Mouse (Mus musculus) stomach, postnatal 0 days (tissue): ENCODE data around the gene Apol7a. TPM values are rescaled to one million over a fixed set of nuclear protein-coding genes. Genes with fewer than 3 reads are reported as not detected.
A peak's percentile ranks its signal among the peaks of the same experiment; 100 is the strongest.
"Not testable (repeated sequence)": the region's sequence is repeated elsewhere in the genome, so short reads cannot be mapped to it uniquely, and the experiment has no call there.

ENCODE experiments used
- ATAC-seq: fragments of 200-750 bp; cut with Nextera tagmentation; 2 replicates; pipeline ENCODE4 v1.8.0; 2017; ENCODE audit not compliant: low FRiP score, low TSS enrichment
- DNase-seq: peaks from one replicate; pipeline ENCODE4 v3.0.0-alpha.2; 2016; ENCODE audit warnings: low spot score
- H3K27ac ChIP-seq: fragments of 300-500 bp; sonication (generic); replicated peaks from 2 replicates; pipeline ENCODE4 v1.5.1; 2014; ENCODE audit warnings: mild to moderate bottlenecking, control low read depth
- H3K27me3 ChIP-seq: fragments of 300-500 bp; sonication (generic); 2 replicates; pipeline ENCODE4 v1.6.1; 2014; ENCODE audit warnings: low read length; ENCODE audit not compliant: control insufficient read depth, insufficient read depth
- H3K36me3 ChIP-seq: fragments of 300-500 bp; sonication (generic); 2 replicates; pipeline ENCODE4 v1.6.1; 2014; ENCODE audit warnings: low read length, mixed read lengths; ENCODE audit not compliant: control insufficient read depth, insufficient read depth
- H3K4me1 ChIP-seq: fragments of 300-500 bp; sonication (generic); replicated peaks from 2 replicates; pipeline ENCODE4 v1.6.1; 2014; ENCODE audit warnings: antibody characterized with exemption; ENCODE audit not compliant: control insufficient read depth, insufficient read depth
- H3K4me2 ChIP-seq: fragments of 300-500 bp; sonication (generic); replicated peaks from 2 replicates; pipeline ENCODE4 v1.6.1; 2014; ENCODE audit warnings: low read depth, mild to moderate bottlenecking, control low read depth, moderate library complexity
- H3K4me3 ChIP-seq: fragments of 300-500 bp; sonication (generic); 2 replicates; pipeline ENCODE4 v1.5.1; 2014; ENCODE audit warnings: low read depth, low read length, control low read depth
- H3K9ac ChIP-seq: fragments of 300-500 bp; sonication (generic); 2 replicates; pipeline ENCODE4 v1.6.1; 2014; ENCODE audit warnings: mild to moderate bottlenecking, low read length, control low read depth, mixed read lengths
- H3K9me3 ChIP-seq: fragments of 300-500 bp; sonication (generic); 2 replicates; pipeline ENCODE4 v1.6.1; 2016; ENCODE audit warnings: low read length; ENCODE audit not compliant: control insufficient read depth
- CTCF ChIP-seq: IDR thresholded peaks from 2 replicates; pipeline ENCODE4 v1.5.1; 2016; ENCODE audit warnings: antibody characterized with exemption, low read depth, mild to moderate bottlenecking, moderate library complexity
- WGBS: fragments of 180-500 bp; shearing (Covaris S2); extraction: QIAGEN DNeasy Blood & Tissue Kit; methylation state at CpG from one replicate; pipeline ENCODE4 v1.1.7; 2014; 5-methylcytosine and 5-hydroxymethylcytosine counted together
- polyA plus RNA-seq: library from polyadenylated mRNA; unstranded; fragments of >200 nt; fragmentation: Nextera tagmentation; extraction: Ambion mirVana; gene quantifications from 2 replicates; pipeline ENCODE4 v1.2.1, GENCODE M21; 2015

Apol7a gene
- 12.7 and 14.5 TPM in 2 replicates for polyA plus RNA-seq

GRCm38 (mm10) chr15:77399027-77399426 lies at the start of gene Apol7a:
Apol7a (minus strand) TSS chr15:77399110.
- peak; percentile 80 for DNase-seq
- not testable (repeated sequence) for H3K4me3 ChIP-seq, H3K36me3 ChIP-seq, H3K9ac ChIP-seq, H3K9me3 ChIP-seq, H3K27me3 ChIP-seq, H3K4me1 ChIP-seq
- ATAC-seq, result peak; percentile 82
- 45% methylated on average over 9 of the region's 9 CpGs for WGBS
- 0 out of 2 replicates have a peak within 1 kb of the TSS, but pooled peaks have one; percentile 11 for H3K4me2 ChIP-seq
- TF ChIP-seq CTCF, result peak; percentile 79
- H3K27ac ChIP-seq, result peak within 1 kb of the TSS; percentile 63

- not testable (repeated sequence) for H3K4me3 ChIP-seq
- 90% methylated on average over 2 of the region's 2 CpGs for WGBS
Measured at GRCm38 (mm10) chr15:77447392-77447791, 48.5 kb upstream of the Apol7a start, which contains the start of gene Apol7b. Apol7b (minus strand) TSS chr15:77447492.

GRCm38 (mm10) chr15:77445668-77446067 lies 46.8 kb upstream of the Apol7a start:
- not testable (repeated sequence) for H3K9me3 ChIP-seq, H3K4me2 ChIP-seq, ATAC-seq, H3K4me3 ChIP-seq, H3K4me1 ChIP-seq, H3K36me3 ChIP-seq, H3K27ac ChIP-seq, DNase-seq, H3K9ac ChIP-seq, H3K27me3 ChIP-seq
- 83% methylated on average over 1 of the region's 1 CpGs for WGBS

More at GRCm38 (mm10) chr15:77447392-77447791, 48.5 kb upstream of the Apol7a start, which contains the start of gene Apol7b:
- not testable (repeated sequence) for DNase-seq, H3K4me2 ChIP-seq, H3K9ac ChIP-seq, H3K9me3 ChIP-seq, H3K27me3 ChIP-seq, H3K4me1 ChIP-seq, H3K27ac ChIP-seq, ATAC-seq, H3K36me3 ChIP-seq

- not testable (repeated sequence) for DNase-seq, H3K4me2 ChIP-seq, H3K36me3 ChIP-seq, ATAC-seq, H3K9me3 ChIP-seq, H3K27me3 ChIP-seq, H3K4me3 ChIP-seq, H3K9ac ChIP-seq, H3K4me1 ChIP-seq, H3K27ac ChIP-seq
- 60% methylated on average over 7 of the region's 8 CpGs for WGBS
Measured at GRCm38 (mm10) chr15:77444746-77445145, 45.8 kb upstream of the Apol7a start.

GRCm38 (mm10) chr15:77428690-77429448 lies 30.0 kb upstream of the Apol7a start:
- H3K9me3 ChIP-seq, result not testable (repeated sequence)
- WGBS, result 41% methylated on average over 8 of the region's 10 CpGs

GRCm38 (mm10) chr15:77422925-77423324 lies 24.0 kb upstream of the Apol7a start:
- not testable (repeated sequence) for H3K27me3 ChIP-seq, H3K4me2 ChIP-seq, H3K9me3 ChIP-seq, H3K27ac ChIP-seq, H3K4me3 ChIP-seq, H3K4me1 ChIP-seq, DNase-seq, H3K36me3 ChIP-seq, H3K9ac ChIP-seq
- peak; percentile 74; the same call in 1 of the 2 replicates for ATAC-seq
- WGBS, result 50% methylated on average over 3 of the region's 7 CpGs

More at GRCm38 (mm10) chr15:77428690-77429448, 30.0 kb upstream of the Apol7a start:
- H3K9ac ChIP-seq, H3K27ac ChIP-seq, H3K27me3 ChIP-seq, H3K4me3 ChIP-seq, H3K4me2 ChIP-seq, H3K36me3 ChIP-seq, H3K4me1 ChIP-seq: not testable (repeated sequence)
- peak; percentile 26 for DNase-seq
- ATAC-seq, result peak; percentile 91

- not testable (repeated sequence) for DNase-seq, H3K4me3 ChIP-seq, H3K4me1 ChIP-seq, ATAC-seq, H3K4me2 ChIP-seq, H3K27me3 ChIP-seq, H3K9ac ChIP-seq, H3K27ac ChIP-seq, H3K9me3 ChIP-seq, H3K36me3 ChIP-seq
- WGBS, result no CpG with 5 or more reads among the region's 3 CpGs
Measured at GRCm38 (mm10) chr15:77419657-77420056, 20.7 kb upstream of the Apol7a start.

- not testable (repeated sequence) for DNase-seq, H3K4me1 ChIP-seq, H3K4me3 ChIP-seq, H3K27me3 ChIP-seq, H3K9me3 ChIP-seq, H3K36me3 ChIP-seq, H3K9ac ChIP-seq, H3K4me2 ChIP-seq, H3K27ac ChIP-seq
- peak; percentile 59 for ATAC-seq
- WGBS, result 29% methylated on average over 2 of the region's 10 CpGs
Measured at GRCm38 (mm10) chr15:77416655-77417333, 17.9 kb upstream of the Apol7a start.
